Mouse (Mus musculus) limb, embryonic 13.5 days (tissue): Measurements from ENCODE around the gene Acmsd. TPM values are rescaled to one million over a fixed set of nuclear protein-coding genes. Genes with fewer than 3 reads are reported as not detected.

ENCODE experiments used
- ATAC-seq: fragments of 200-750 bp; cut with Nextera tagmentation; 2 replicates; pipeline ENCODE4 v1.8.0; 2017; ENCODE audit warnings: low read depth, moderate number of reproducible peaks, moderate TSS enrichment; ENCODE audit not compliant: low FRiP score
- H3K27ac ChIP-seq: fragments of 300-500 bp; sonication (generic); 2 replicates; pipeline ENCODE4 v1.5.1; 2015; ENCODE audit warnings: inconsistent platforms, mild to moderate bottlenecking, moderate library complexity
- H3K27me3 ChIP-seq: fragments of 300-500 bp; sonication (generic); 2 replicates; pipeline ENCODE4 v1.6.1; 2015; ENCODE audit warnings: mild to moderate bottlenecking, inconsistent platforms
- H3K36me3 ChIP-seq: fragments of 300-500 bp; sonication (generic); 2 replicates; pipeline ENCODE4 v1.6.1; 2015; ENCODE audit warnings: inconsistent platforms, mild to moderate bottlenecking, moderate library complexity
- H3K4me1 ChIP-seq: fragments of 300-500 bp; sonication (generic); 2 replicates; pipeline ENCODE4 v1.6.1; 2015; ENCODE audit warnings: inconsistent platforms
- H3K4me2 ChIP-seq: fragments of 300-500 bp; sonication (generic); replicated peaks from 2 replicates; pipeline ENCODE4 v1.6.1; 2015; ENCODE audit warnings: inconsistent platforms, mild to moderate bottlenecking, moderate library complexity
- H3K4me3 ChIP-seq: fragments of 300-500 bp; sonication (generic); 2 replicates; pipeline ENCODE4 v1.5.1; 2015; ENCODE audit warnings: moderate library complexity, mild to moderate bottlenecking, inconsistent platforms
- H3K9ac ChIP-seq: fragments of 300-500 bp; sonication (generic); 2 replicates; pipeline ENCODE4 v1.6.1; 2015; ENCODE audit warnings: mild to moderate bottlenecking, inconsistent platforms
- H3K9me3 ChIP-seq: fragments of 300-500 bp; sonication (generic); 2 replicates; pipeline ENCODE4 v1.6.1; 2016; ENCODE audit warnings: inconsistent platforms
- WGBS: fragments of 180-500 bp; shearing (Covaris S2); methylation state at CpG from one replicate; pipeline ENCODE4 v1.1.7; 2015; 5-methylcytosine and 5-hydroxymethylcytosine counted together
- polyA plus RNA-seq: library from polyadenylated mRNA; unstranded; fragments of >200 nt; fragmentation: Nextera tagmentation; extraction: Ambion mirVana; gene quantifications from 2 replicates; pipeline ENCODE4 v1.2.1, GENCODE M21; 2015

Acmsd gene
- polyA plus RNA-seq = 0.06 and 0.29 TPM in 2 replicates

DNA sequence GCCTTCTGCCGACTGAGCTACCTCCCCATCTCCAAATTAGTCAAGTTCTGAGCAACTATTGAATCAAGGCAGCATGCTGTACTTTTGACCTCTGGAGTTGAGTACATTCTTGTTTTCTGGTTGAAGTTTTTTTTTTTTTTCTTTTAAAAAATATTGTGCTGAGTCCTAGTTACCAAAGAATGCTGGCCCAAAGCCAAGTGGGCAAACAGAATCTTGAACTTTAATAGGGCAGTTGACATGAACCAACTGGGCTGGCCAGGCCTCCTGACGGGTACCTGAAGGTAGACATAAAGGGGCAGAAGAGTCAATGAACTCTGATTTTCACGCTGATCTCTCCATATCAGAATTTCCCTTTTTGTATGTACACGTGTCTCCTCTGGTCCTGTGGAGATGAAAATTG, at the start of gene Acmsd:
Acmsd (plus strand) TSS at position 318 of the 400 bp plus-strand sequence.
- ATAC-seq = no peak
- Histone ChIP-seq H3K27me3 (no peaks in the 10 kb centered on the region), H3K4me1 (0 out of 2 replicates have a peak, but pooled peaks cover 2% of the 10 kb centered on the region), H3K4me2 (no peak within 1 kb of the TSS), H3K4me3 (no peak within 1 kb of the TSS), H3K36me3 (no peaks in the 10 kb centered on the region), H3K9me3 (no peaks in the 10 kb centered on the region), H3K9ac (no peak within 1 kb of the TSS), H3K27ac (no peak within 1 kb of the TSS)
- 90% methylated on average over 4 of the region's 4 CpGs for WGBS

DNA sequence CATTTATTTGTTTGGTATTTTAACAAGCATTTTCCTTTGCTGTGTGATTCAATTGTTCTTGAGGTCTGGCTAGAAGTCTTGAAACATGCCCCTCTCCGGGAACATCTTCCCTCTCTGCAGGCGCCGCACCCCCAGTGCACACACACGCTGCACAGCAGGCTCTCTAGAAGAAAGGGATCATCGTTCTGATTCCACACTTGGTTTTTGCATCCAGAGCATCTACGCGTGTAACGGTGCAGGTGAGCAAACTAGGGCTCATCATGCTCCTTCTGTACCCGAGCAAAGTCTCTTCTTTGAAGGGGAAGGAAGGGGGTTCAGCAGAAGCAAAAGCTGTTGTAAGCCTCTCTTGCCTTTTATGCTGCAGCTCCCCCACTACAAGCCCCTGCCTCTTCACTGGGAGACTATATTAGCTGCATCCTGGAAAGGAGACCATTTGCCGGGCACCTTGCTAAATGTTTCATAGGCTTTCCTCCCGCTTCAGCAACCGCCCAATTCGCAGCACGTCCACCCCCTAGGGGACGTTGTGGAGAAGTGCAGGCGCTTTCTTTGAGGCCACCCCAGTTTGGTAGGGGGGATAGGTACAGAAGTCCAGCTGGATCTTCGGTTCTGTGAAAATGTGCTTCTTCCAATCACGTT, 49.6 kb upstream of the Acmsd start, which contains the start of gene Tmem163:
Tmem163 (minus strand) TSS at position 51 of the 636 bp plus-strand sequence.
- Histone ChIP-seq H3K9me3 (0 out of 2 replicates have a peak, but pooled peaks cover 3% of the 10 kb centered on the region), H3K4me2 (peak within 1 kb of the TSS; percentile 99), H3K27me3 (peaks cover 69% of the 10 kb centered on the region), H3K4me1 (peaks cover 21% of the 10 kb centered on the region), H3K36me3 (no peaks in the 10 kb centered on the region), H3K4me3 (peak within 1 kb of the TSS; percentile 56), H3K27ac (no peak within 1 kb of the TSS), H3K9ac (no peak within 1 kb of the TSS)
- no peak for ATAC-seq
- 19% methylated on average over 18 of the region's 18 CpGs for WGBS

DNA sequence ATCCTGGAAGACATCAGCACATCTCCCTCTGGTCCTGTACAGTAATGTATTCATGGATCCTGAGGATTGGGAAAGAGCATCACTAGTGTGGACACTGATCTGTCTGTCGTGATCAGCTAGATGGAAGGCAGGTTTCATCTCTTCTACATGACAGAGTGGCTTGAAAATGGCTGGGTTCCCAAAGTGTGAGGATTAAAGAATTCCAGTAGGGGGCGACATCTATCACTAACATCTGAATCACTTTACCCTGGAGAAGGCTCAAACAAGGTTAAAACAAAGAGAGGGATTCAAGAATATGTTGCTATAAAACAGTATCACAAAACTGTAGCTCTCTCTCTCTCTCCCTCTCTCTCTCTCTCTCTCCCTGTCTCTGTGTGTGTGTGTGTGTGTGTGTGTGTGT, 32.7 kb upstream of the Acmsd start:
- no peaks in the 10 kb centered on the region for H3K9me3 ChIP-seq
- H3K4me3 ChIP-seq = no peak overlapping the region
- H3K27me3 ChIP-seq = no peaks in the 10 kb centered on the region
- no peaks in the 10 kb centered on the region for H3K4me1 ChIP-seq
- H3K4me2 ChIP-seq = no peak overlapping the region
- no peak for ATAC-seq
- WGBS = 20% methylated on average over 2 of the region's 2 CpGs
- no peaks in the 10 kb centered on the region for H3K36me3 ChIP-seq
- H3K9ac ChIP-seq = no peak overlapping the region
- H3K27ac ChIP-seq = no peak overlapping the region

DNA sequence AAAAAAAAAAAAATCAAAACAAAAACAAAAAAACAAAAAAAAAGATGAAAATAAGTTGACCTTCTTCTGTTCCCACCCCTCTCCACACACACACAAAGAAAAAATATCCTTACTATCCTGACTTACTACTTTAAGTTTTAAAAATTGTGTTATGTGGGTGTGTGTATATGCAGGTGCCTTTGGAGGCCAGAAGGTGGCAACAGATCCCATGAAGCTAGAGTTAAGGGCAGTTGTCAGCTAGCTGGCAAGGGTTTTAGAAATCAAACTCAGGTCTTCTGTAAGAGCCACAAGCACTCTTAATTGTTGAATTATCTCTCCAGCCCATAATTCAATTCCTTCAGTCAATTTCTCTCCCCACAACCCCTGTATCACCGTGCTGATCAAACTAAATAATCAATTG, 27.0 kb upstream of the Acmsd start:
- no peak for ATAC-seq
- 85% methylated on average over 1 of the region's 1 CpGs for WGBS
- no peak overlapping the region for H3K4me3 ChIP-seq
- no peaks in the 10 kb centered on the region for H3K4me1 ChIP-seq
- no peak overlapping the region for H3K27ac ChIP-seq
- H3K9ac ChIP-seq = no peak overlapping the region
- no peaks in the 10 kb centered on the region for H3K27me3 ChIP-seq
- no peaks in the 10 kb centered on the region for H3K9me3 ChIP-seq
- no peak overlapping the region for H3K4me2 ChIP-seq
- no peaks in the 10 kb centered on the region for H3K36me3 ChIP-seq

DNA sequence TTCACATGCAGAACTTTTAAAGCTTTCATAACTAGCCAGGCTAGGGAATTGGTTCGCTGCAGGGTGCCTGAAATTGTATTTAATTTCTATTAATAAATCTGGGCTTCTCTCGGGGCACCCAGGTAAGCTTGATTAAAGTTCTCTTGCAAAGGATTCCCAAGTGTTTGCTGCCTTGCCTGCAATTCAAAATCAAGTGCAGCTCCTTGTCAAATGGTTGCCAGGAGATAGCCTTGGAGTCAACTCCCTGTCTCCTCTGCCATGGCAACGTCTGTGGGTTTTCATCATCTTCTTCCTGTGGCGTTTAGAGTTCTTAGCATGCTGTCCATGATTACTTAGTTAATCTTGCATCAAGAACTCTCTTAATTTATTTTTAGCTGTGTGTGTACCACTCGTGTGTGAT, 22.9 kb upstream of the Acmsd start:
- Histone ChIP-seq H3K4me2 (no peak overlapping the region), H3K4me1 (no peaks in the 10 kb centered on the region), H3K27ac (no peak overlapping the region), H3K4me3 (no peak overlapping the region), H3K9ac (no peak overlapping the region), H3K9me3 (no peaks in the 10 kb centered on the region), H3K27me3 (no peaks in the 10 kb centered on the region), H3K36me3 (no peaks in the 10 kb centered on the region)
- no peak for ATAC-seq
- WGBS = 81% methylated on average over 5 of the region's 5 CpGs

DNA sequence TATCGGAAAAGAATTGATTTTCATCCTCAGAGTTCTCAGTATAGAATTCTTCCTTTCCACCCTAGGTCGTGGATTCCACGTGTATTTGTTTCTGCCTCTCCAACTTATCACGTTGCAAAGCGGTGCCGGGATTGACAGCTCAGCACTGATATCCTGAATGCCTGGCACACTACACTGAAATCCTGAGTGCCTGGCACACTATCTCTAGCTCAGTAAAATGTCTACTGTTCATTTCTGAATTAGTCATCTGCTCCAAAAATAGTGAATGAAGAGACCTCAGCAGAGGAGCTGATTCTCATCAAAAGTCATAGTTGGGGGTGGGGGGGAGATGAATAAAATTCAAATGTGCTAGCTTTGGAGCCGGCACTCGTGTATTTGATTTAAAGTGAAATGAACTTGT, 12.8 kb upstream of the Acmsd start:
- Histone ChIP-seq H3K9ac (no peak overlapping the region), H3K4me3 (no peak overlapping the region), H3K36me3 (no peaks in the 10 kb centered on the region), H3K4me1 (no peaks in the 10 kb centered on the region), H3K27me3 (no peaks in the 10 kb centered on the region), H3K9me3 (no peaks in the 10 kb centered on the region), H3K27ac (no peak overlapping the region), H3K4me2 (no peak overlapping the region)
- no peak for ATAC-seq
- WGBS = 86% methylated on average over 8 of the region's 8 CpGs

DNA sequence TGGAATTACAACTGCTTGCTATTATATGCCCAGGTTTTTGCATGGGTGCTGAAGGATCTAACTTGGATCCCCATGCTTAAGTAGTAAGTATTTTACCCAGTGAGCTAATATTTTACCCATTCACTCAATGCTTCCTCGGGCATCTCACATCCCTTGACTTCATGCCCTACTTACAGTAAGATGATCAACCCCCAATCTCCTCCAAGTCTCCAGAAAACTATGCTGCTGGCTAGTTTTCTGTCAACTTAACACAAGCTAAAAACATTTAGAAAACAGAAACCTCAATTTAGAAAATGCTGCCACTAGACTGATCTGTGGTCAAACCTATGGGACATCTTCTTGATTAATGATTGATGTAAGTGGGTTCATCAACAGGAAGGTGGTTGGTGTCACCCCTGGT, 10.9 kb upstream of the Acmsd start:
- Histone ChIP-seq H3K9ac (no peak overlapping the region), H3K36me3 (no peaks in the 10 kb centered on the region), H3K27ac (no peak overlapping the region), H3K9me3 (no peaks in the 10 kb centered on the region), H3K4me1 (no peaks in the 10 kb centered on the region), H3K4me2 (no peak overlapping the region), H3K4me3 (no peak overlapping the region), H3K27me3 (no peaks in the 10 kb centered on the region)
- 91% methylated on average over 1 of the region's 1 CpGs for WGBS
- no peak for ATAC-seq

DNA sequence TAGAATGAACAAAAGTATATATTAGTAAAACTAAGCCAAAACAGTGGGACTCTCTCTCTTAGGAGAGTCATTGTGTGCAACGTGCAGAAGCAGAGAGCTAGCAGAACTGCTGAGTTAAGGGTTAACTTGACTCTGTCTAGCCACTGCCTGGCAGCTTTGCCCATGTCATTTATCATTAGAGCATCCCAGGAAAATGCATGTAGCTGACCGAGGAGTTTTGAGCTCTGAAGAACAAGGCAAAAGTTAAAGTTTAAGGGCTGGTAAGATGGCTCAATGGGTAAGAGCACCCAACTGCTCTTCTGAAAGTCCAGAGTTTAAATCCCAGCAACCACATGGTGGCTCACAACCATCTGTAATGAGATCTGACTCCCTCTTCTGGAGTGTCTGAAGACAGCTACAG, 5.6 kb upstream of the Acmsd start:
- ATAC-seq = no peak
- H3K4me2 ChIP-seq = no peak overlapping the region
- no peak overlapping the region for H3K4me3 ChIP-seq
- 44% methylated on average over 2 of the region's 2 CpGs for WGBS
- no peaks in the 10 kb centered on the region for H3K9me3 ChIP-seq
- H3K9ac ChIP-seq = no peak overlapping the region
- no peak overlapping the region for H3K27ac ChIP-seq
- no peaks in the 10 kb centered on the region for H3K4me1 ChIP-seq
- H3K36me3 ChIP-seq = no peaks in the 10 kb centered on the region
- H3K27me3 ChIP-seq = no peaks in the 10 kb centered on the region

DNA sequence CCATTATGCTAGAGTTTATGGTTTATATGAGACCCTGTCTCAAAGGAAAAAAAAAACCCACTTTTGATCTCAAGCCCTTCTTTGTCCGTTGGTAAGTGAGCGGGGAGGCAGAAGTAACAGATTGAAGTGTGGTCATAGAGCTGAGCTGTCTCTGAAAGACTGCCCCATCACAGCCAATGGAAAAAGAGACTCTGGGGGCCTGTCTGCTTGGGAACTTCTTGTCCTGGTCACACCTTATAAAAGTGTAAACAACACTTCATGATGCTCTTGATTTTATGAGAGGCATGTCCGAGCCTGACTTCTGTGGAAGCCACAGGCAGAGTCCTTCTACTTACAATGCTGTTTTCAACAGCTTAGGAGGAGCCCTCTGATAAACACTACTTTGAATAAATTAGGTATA, 1.9 kb downstream of the Acmsd start:
- ATAC-seq = no peak
- Histone ChIP-seq H3K4me2 (no peak overlapping the region), H3K9me3 (no peaks in the 10 kb centered on the region), H3K27ac (no peak overlapping the region), H3K27me3 (no peaks in the 10 kb centered on the region), H3K9ac (no peak overlapping the region), H3K4me1 (0 out of 2 replicates have a peak, but pooled peaks cover 2% of the 10 kb centered on the region), H3K36me3 (no peaks in the 10 kb centered on the region), H3K4me3 (no peak overlapping the region)
- WGBS = 32% methylated on average over 3 of the region's 3 CpGs

DNA sequence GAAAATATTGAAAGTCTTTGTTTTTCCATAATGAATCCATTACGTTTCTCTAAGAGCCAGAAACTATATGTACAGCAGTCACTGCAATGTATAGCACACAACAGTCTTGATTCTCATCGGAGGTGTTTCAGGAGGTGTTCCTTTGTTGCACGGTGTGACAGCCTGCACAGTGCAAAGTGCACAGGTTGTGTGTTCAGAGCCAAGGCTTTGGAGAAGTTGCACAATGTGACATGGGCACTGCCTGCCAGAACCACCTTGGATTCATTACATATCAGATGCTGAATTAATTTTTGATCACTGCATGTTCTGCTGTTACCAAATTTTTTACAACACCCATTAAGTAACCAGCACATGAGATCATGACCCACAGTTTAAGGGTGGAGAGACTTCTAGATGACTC, 3.2 kb downstream of the Acmsd start:
- Histone ChIP-seq H3K4me2 (no peak overlapping the region), H3K9ac (no peak overlapping the region), H3K27me3 (no peaks in the 10 kb centered on the region), H3K4me1 (0 out of 2 replicates have a peak, but pooled peaks cover 2% of the 10 kb centered on the region), H3K9me3 (no peaks in the 10 kb centered on the region), H3K27ac (no peak overlapping the region), H3K4me3 (no peak overlapping the region), H3K36me3 (no peaks in the 10 kb centered on the region)
- WGBS = 85% methylated on average over 3 of the region's 3 CpGs
- no peak for ATAC-seq

DNA sequence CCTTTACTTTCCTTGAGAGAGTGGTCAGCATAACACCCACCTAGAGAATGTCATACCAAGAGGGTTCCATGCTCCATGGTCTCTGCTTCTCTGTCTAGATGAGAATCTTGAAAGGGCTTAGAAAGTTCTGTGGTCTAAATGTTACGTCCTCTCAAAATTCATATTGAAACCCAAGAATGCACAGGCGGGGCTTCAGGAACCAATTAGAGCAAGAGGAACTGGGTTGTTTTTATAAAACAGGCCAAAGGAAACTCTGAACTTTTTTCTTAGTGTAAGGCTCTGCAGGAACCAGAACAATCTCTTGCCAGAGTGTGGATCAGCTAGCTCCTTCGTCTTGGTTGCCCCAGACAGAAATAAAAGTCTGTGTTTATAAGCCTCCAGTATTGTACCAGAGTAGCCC, 3.6 kb downstream of the Acmsd start:
- H3K9me3 ChIP-seq = no peaks in the 10 kb centered on the region
- H3K4me3 ChIP-seq = no peak overlapping the region
- 0 out of 2 replicates have a peak, but pooled peaks cover 2% of the 10 kb centered on the region for H3K4me1 ChIP-seq
- no peak overlapping the region for H3K4me2 ChIP-seq
- 50% methylated on average over 3 of the region's 3 CpGs for WGBS
- no peak overlapping the region for H3K9ac ChIP-seq
- H3K27me3 ChIP-seq = no peaks in the 10 kb centered on the region
- no peak for ATAC-seq
- no peaks in the 10 kb centered on the region for H3K36me3 ChIP-seq
- H3K27ac ChIP-seq = no peak overlapping the region

DNA sequence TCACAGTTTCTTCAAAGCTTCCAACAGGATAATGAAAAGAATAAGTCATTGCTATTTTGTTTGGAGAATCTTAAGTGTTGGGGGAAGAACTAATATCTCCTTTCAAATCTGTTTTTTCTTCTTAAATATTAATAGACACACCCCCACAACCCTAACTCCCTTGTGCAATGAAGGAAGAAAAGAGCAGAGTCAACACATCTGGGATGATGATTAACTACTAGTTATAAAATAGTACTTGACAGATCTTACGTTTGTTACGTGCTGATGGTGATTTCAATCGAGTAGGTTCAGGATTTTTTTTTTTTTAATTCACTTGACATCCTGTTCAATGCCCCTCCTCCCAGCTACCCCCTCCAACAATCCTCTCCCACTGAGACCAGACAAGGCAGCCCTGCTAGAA, 6.1 kb downstream of the Acmsd start:
- Histone ChIP-seq H3K9me3 (no peaks in the 10 kb centered on the region), H3K9ac (no peak overlapping the region), H3K36me3 (no peaks in the 10 kb centered on the region), H3K27ac (no peak overlapping the region), H3K4me1 (0 out of 2 replicates have a peak, but pooled peaks cover 2% of the 10 kb centered on the region), H3K4me3 (no peak overlapping the region), H3K4me2 (no peak overlapping the region), H3K27me3 (no peaks in the 10 kb centered on the region)
- ATAC-seq = no peak
- WGBS = 59% methylated on average over 3 of the region's 3 CpGs
